ENCODE assay signal across 20 mouse cellular contexts in genomic region chr4:59555177-59555576, GRCm38 (mm10).
"Had no signal": no experiment of that assay in that cellular context is flagged by ENCODE, and none has a peak within 500 bp of the region (broad histone marks: within the 10 kb centered on the region; RNA-seq: fewer than 3 reads in every experiment).

No protein-coding gene starts in this region.

- H3K27ac ChIP-seq: intestine, embryonic 15.5 days; limb, embryonic 12.5 days; limb, embryonic 15.5 days; midbrain, embryonic 10.5 days; neural tube, embryonic 12.5 days; neural tube, embryonic 15.5 days; stomach, embryonic 15.5 days had no signal

- H3K36me3 ChIP-seq: intestine, embryonic 15.5 days; limb, embryonic 12.5 days; limb, embryonic 15.5 days; midbrain, embryonic 10.5 days; neural tube, embryonic 12.5 days; neural tube, embryonic 15.5 days; stomach, embryonic 15.5 days had no signal

- H3K4me2 ChIP-seq: intestine, embryonic 15.5 days; limb, embryonic 12.5 days; limb, embryonic 15.5 days; neural tube, embryonic 12.5 days; neural tube, embryonic 15.5 days; stomach, embryonic 15.5 days had no signal

- ATAC-seq: intestine, embryonic 15.5 days had no signal

- H3K9ac ChIP-seq: intestine, embryonic 15.5 days; limb, embryonic 12.5 days; limb, embryonic 15.5 days; neural tube, embryonic 12.5 days; neural tube, embryonic 15.5 days; stomach, embryonic 15.5 days had no signal

- DNase-seq: kidney, adult 11 months; kidney, adult 8-10 months; kidney, postnatal 14 days; kidney, postnatal 4 days; left cerebral cortex, postnatal 4 days; lung, adult 2 months; lung, postnatal 14 days; lung, postnatal 4 days; midbrain, embryonic 14.5 days; right cerebral cortex, postnatal 25 days; spleen, adult 18-20 months; thymus, adult 18-20 months; thymus, postnatal 36 days had no signal

- H3K27me3 ChIP-seq: intestine, embryonic 15.5 days; limb, embryonic 12.5 days; limb, embryonic 15.5 days; neural tube, embryonic 12.5 days; neural tube, embryonic 15.5 days; stomach, embryonic 15.5 days had no signal

- H3K4me1 ChIP-seq: intestine, embryonic 15.5 days; limb, embryonic 12.5 days; limb, embryonic 15.5 days; midbrain, embryonic 10.5 days; neural tube, embryonic 12.5 days; neural tube, embryonic 15.5 days; stomach, embryonic 15.5 days had no signal

- H3K4me3 ChIP-seq: intestine, embryonic 15.5 days; limb, embryonic 12.5 days; limb, embryonic 15.5 days; midbrain, embryonic 10.5 days; neural tube, embryonic 12.5 days; neural tube, embryonic 15.5 days; stomach, embryonic 15.5 days had no signal

- H3K9me3 ChIP-seq: intestine, embryonic 15.5 days; limb, embryonic 12.5 days; limb, embryonic 15.5 days; midbrain, embryonic 10.5 days; neural tube, embryonic 12.5 days; neural tube, embryonic 15.5 days; stomach, embryonic 15.5 days had no signal
